Mouse (Mus musculus) lung, postnatal 0 days (tissue): ENCODE results near the gene E2f4. TPM values are rescaled to one million over a fixed set of nuclear protein-coding genes. Genes with fewer than 3 reads are reported as not detected.
A peak's percentile ranks its signal among the peaks of the same experiment; 100 is the strongest.

Experiments used
- ATAC-seq: fragments of 200-750 bp; cut with Nextera tagmentation; 2 replicates; pipeline ENCODE4 v1.8.0; 2017; ENCODE audit warnings: moderate library complexity
- DNase-seq: peaks from one replicate; pipeline ENCODE4 v3.0.0-alpha.2; 2016; ENCODE audit warnings: low spot score
- H3K27ac ChIP-seq: fragments of 300-500 bp; sonication (generic); 2 replicates; pipeline ENCODE4 v1.5.1; 2014; ENCODE audit warnings: antibody characterized with exemption, mild to moderate bottlenecking, low read length, mixed read lengths
- H3K27me3 ChIP-seq: fragments of 300-500 bp; sonication (generic); replicated peaks from 2 replicates; pipeline ENCODE4 v1.6.1; 2014; ENCODE audit warnings: low read length, mixed read lengths; ENCODE audit not compliant: insufficient read depth
- H3K36me3 ChIP-seq: fragments of 300-500 bp; sonication (generic); 2 replicates; pipeline ENCODE4 v1.6.1; 2014; ENCODE audit warnings: low read length, mixed read lengths; ENCODE audit not compliant: insufficient read depth
- H3K4me1 ChIP-seq: fragments of 300-500 bp; sonication (generic); 2 replicates; pipeline ENCODE4 v1.6.1; 2014; ENCODE audit warnings: antibody characterized with exemption, low read depth, low read length, mixed read lengths; ENCODE audit not compliant: insufficient read depth
- H3K4me2 ChIP-seq: fragments of 300-500 bp; sonication (generic); replicated peaks from 2 replicates; pipeline ENCODE4 v1.6.1; 2014; ENCODE audit warnings: low read depth, mild to moderate bottlenecking, low read length, moderate library complexity, mixed read lengths
- H3K4me3 ChIP-seq: fragments of 300-500 bp; sonication (generic); 2 replicates; pipeline ENCODE4 v1.5.1; 2014; ENCODE audit warnings: low read depth, low read length
- H3K9ac ChIP-seq: fragments of 300-500 bp; sonication (generic); replicated peaks from 2 replicates; pipeline ENCODE4 v1.6.1; 2014; ENCODE audit warnings: low read depth, mild to moderate bottlenecking
- H3K9me3 ChIP-seq: fragments of 300-500 bp; sonication (generic); 2 replicates; pipeline ENCODE4 v1.6.1; 2016; ENCODE audit warnings: low read length, mixed read lengths
- CTCF ChIP-seq: IDR thresholded peaks from 2 replicates; pipeline ENCODE4 v1.5.1; 2016; ENCODE audit warnings: antibody characterized with exemption, mild to moderate bottlenecking
- EP300 ChIP-seq: IDR thresholded peaks from 2 replicates; pipeline ENCODE4 v1.6.1; 2016; ENCODE audit warnings: antibody characterized with exemption, mild to moderate bottlenecking, control low read depth
- WGBS: fragments of 180-500 bp; shearing (Covaris S2); extraction: QIAGEN DNeasy Blood & Tissue Kit; methylation state at CpG from one replicate; pipeline ENCODE4 v1.1.7; 2014; 5-methylcytosine and 5-hydroxymethylcytosine counted together
- polyA plus RNA-seq: library from polyadenylated mRNA; unstranded; fragments of >200 nt; fragmentation: Nextera tagmentation; extraction: Ambion mirVana; gene quantifications from 2 replicates; pipeline ENCODE4 v1.2.1, GENCODE M21; 2015

E2f4 gene
- polyA plus RNA-seq, 1 experiment from 2014 or later = 32.7 TPM

DNA sequence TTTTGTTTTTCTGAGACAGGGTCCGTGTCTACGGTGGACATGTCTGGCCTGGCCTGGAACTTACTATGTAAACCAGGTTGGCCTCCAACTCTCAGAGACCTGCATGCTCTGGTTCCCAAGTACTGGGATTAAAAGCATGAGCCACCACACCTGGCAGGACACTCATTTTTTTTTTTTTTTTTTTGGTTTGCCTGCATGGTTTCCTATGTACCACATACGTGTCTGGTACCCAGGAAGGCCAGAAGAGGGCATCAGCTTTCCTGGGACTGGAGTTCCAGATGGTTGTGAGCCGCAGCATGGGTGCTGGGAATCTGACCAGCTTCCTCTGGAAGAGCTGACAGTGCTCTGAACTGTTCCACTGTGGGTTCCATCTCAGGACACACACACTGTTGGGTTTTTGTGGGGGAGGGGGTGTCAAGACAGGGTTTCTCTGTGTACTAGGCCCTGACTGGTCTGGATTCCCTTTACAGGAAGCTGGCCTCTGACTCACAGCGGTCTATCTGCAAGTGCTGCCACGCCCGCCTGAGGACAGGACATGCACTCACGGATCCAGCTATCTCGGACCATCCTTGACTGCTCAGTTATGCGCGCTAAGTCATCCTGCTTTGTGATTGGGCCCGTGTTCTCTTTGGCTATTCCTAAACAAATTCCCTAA is 36.0 kb upstream of the E2f4 start:
- no peaks in the 10 kb centered on the region for H3K9me3 ChIP-seq
- H3K27ac ChIP-seq = no peak overlapping the region
- H3K4me1 ChIP-seq = peaks cover 23% of the 10 kb centered on the region
- H3K4me3 ChIP-seq = no peak overlapping the region
- DNase-seq (no peak), ATAC-seq (no peak)
- H3K27me3 ChIP-seq = peaks cover 6% of the 10 kb centered on the region; the same call in 1 of the 2 replicates
- H3K36me3 ChIP-seq = no peaks in the 10 kb centered on the region
- no peak overlapping the region for H3K4me2 ChIP-seq
- TF ChIP-seq CTCF (0 out of 2 replicates have a peak, but pooled peaks have one; percentile 10), EP300 (no peak)
- H3K9ac ChIP-seq = no peak overlapping the region
- 86% methylated on average over 12 of the region's 12 CpGs for WGBS

DNA sequence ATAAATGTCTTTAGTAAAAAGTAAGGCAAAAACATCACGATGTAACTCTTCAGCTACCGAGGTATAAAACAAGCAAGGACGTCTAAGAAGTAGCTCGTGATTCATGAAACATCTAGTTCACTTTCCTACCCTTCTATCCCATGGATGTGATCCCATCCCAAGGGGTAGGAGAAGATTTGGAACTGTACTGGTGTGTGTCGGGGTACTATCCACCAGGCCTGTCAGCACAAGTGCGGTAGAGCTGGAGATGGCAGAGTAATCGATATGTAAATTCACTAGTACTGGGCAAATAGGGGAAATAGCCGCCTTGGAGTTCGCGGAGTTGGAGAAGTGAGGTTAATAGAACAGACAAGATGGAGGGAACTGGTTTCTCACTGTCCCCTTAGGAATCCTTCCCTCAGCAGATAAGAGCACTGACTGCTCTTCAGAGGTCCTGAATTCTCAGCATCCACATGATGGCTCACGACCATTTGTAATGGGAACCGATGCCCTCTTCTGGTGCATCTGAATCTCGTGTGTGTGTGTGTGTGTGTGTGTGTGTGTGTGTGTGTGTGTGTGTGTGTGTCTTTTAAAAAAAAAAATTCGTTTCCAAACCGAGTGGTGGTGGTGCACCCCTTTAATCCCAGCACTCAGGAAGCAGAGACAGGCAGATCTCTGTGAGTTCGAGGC is 34.1 kb upstream of the E2f4 start:
- 44% methylated on average over 15 of the region's 16 CpGs for WGBS
- Histone ChIP-seq H3K4me1 (peaks cover 25% of the 10 kb centered on the region), H3K27ac (no peak overlapping the region), H3K36me3 (no peaks in the 10 kb centered on the region), H3K4me3 (peak overlapping the region; percentile 63; the same call in 1 of the 2 replicates), H3K4me2 (peak overlapping the region; percentile 90), H3K9me3 (no peaks in the 10 kb centered on the region), H3K9ac (no peak overlapping the region), H3K27me3 (peaks cover 21% of the 10 kb centered on the region; the same call in 1 of the 2 replicates)
- DNase-seq = no peak
- TF ChIP-seq CTCF = peak; percentile 28; the same call in 1 of the 2 replicates
- TF ChIP-seq EP300 = no peak
- no peak for ATAC-seq

DNA sequence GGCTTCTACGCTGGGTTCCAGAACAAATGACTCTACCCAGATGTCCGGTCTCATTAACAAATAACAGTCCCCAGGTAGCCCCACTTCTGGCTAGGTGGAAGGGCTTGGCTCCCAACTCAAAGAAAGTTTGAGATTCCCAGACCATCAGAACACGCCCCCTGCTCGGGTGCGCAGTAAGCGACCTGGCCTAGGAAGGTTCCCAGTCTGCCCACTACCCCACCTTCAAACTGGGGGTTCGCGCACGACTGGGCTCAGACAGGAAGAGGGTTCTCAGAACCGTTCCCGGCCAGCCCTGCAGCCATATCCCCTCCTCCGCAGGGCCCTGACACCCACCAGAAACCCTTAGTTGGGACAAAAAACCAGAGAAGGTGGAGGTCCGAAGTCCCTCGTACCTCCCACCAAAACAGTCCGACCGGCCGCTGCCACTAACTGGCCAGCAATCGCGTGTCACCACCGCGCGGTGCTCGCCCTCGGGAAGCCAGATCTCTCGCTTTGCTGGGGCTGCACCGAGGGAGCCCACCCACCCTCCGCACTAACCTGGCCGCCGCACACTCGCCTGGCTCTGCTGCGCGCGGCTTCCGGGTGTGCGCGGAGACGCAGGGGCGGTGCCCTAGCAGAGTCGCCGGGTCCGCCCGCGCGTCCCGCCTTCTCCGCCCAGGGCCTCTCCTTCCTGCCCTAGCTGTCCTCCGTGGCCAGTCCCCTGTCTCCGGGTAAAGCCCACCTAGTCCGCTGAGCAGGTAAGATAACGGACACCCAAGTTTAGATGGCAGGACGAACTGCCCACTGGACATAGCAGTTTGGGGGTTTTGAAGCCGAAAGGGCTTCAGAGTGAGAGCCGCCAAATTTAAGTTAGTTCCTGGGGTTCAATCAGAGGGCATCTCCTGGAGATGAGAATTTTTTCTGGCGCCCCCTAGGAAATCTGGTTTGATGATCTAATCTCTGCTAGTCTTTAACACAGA is 33.2 kb upstream of the E2f4 start, which contains the start of the genes Tradd and Fbxl8:
TSS of gene Tradd (minus strand) at position 586 of the 959 bp plus-strand sequence.
TSS of gene Fbxl8 (plus strand) at position 625 of the 959 bp plus-strand sequence.
- Histone ChIP-seq H3K4me1 (peaks cover 27% of the 10 kb centered on the region), H3K9ac (peak within 1 kb of the TSS; percentile 55), H3K36me3 (no peaks in the 10 kb centered on the region), H3K4me2 (peak within 1 kb of the TSS; percentile 90), H3K4me3 (peak within 1 kb of the TSS; percentile 63), H3K27ac (peak within 1 kb of the TSS; percentile 26; the same call in 1 of the 2 replicates), H3K9me3 (no peaks in the 10 kb centered on the region), H3K27me3 (peaks cover 19% of the 10 kb centered on the region; the same call in 1 of the 2 replicates)
- peak; percentile 86 for DNase-seq
- WGBS = 1% methylated on average over 53 of the region's 54 CpGs
- ATAC-seq = peak; percentile 66
- no peak for TF ChIP-seq EP300
- no peak; the same call in 1 of the 2 replicates for TF ChIP-seq CTCF

DNA sequence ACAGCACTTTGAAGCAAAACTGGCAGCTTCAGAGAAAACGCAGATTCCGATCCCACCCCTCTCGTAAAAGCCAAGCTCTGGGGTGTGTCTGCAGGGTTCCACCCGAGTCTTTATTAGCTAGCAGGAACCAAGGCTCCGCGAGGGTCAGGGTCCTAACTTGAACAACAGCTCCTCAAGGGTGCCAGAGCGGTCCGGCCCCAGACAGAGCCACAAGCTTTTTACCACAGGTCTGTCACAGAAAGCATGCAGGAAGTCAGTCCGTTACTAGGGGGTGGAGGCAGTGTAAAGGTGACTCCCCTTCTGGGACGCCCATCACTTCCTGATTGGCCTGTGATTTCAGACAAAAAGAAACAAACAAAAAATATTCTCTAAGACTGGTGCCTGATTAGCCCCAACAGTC is 32.3 kb upstream of the E2f4 start:
- no peak for ATAC-seq
- H3K27ac ChIP-seq = no peak overlapping the region
- peaks cover 20% of the 10 kb centered on the region; the same call in 1 of the 2 replicates for H3K27me3 ChIP-seq
- no peaks in the 10 kb centered on the region for H3K9me3 ChIP-seq
- no peak overlapping the region for H3K9ac ChIP-seq
- peaks cover 27% of the 10 kb centered on the region for H3K4me1 ChIP-seq
- peak overlapping the region; percentile 90 for H3K4me2 ChIP-seq
- 12% methylated on average over 10 of the region's 10 CpGs for WGBS
- DNase-seq = peak; percentile 64
- no peaks in the 10 kb centered on the region for H3K36me3 ChIP-seq
- TF ChIP-seq EP300 = no peak
- H3K4me3 ChIP-seq = peak overlapping the region; percentile 63

DNA sequence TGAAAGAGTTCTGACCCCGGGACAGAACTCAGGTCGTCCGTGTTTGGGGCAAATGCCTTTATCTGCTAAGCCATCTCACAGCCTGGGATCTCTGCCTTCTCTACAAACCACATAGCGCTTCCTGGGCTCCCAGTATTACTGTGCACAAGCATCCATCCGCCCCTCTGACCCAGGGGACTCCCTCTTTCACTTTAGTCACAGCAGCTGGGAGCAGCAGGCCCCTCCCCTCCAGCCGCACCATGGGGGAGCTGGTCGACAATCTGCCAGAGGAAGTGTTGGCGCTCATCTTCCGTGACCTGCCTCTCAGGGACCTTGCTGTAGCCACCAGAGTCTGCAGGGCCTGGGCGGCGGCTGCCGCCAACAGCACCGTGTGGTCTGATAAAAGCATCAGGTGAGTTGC is 30.7 kb upstream of the E2f4 start:
- no peaks in the 10 kb centered on the region for H3K36me3 ChIP-seq
- no peaks in the 10 kb centered on the region for H3K9me3 ChIP-seq
- peaks cover 35% of the 10 kb centered on the region for H3K27me3 ChIP-seq
- DNase-seq = no peak
- ATAC-seq = no peak
- no peak for TF ChIP-seq EP300
- TF ChIP-seq CTCF = no peak
- no peak overlapping the region for H3K4me3 ChIP-seq
- H3K9ac ChIP-seq = no peak overlapping the region
- peaks cover 29% of the 10 kb centered on the region for H3K4me1 ChIP-seq
- no peak overlapping the region for H3K27ac ChIP-seq
- H3K4me2 ChIP-seq = no peak overlapping the region
- 52% methylated on average over 13 of the region's 13 CpGs for WGBS
